Mouse (Mus musculus): ENCODE measurements at regions not wholly inside any gene's neighbourhood (a gene's known extent, or its start where the extent isn't known, plus 50 kb on each side); places are given as distances from the start of the nearest gene placed in this dataset.

DNA sequence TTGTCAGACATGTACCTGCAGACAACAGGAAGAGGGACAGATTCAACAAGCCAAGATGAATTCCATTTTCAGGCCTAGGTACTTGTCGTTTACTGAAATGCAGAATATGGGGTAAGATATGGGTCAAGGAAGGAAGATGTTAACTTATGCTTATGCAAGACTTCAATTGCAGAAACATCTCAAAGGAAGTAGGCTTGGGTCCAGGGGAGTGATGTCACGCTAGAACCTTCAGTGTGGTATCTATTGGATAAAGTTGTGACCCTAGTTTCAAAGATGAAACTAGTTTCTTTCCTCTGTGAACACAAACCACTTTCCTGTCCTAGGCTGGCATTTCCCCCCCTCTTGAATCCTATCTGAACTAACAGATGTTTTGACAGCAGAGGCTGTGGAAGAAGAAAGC lies 50.5 kb upstream of the Rbpj start:
- TF ChIP-seq CTCF (IDR thresholded peaks at IDR 0.05), result no peak
- Histone ChIP-seq H3K27ac (no peak overlapping the region), H3K4me3 (no peak overlapping the region)
- intact Hi-C loops (cut with DNase I), result no loop called here
- no peak for DNase-seq

Measured in gastrocnemius, adult 2 months (tissue).